Mouse (Mus musculus): ENCODE measurements around the gene Akap6.

- TF ChIP-seq ZC3H11A (IDR thresholded peaks at IDR 0.05; ENCODE audit: borderline replicate concordance, low read depth, low read length) (no peak), HCFC1 (IDR thresholded peaks at IDR 0.05; ENCODE audit: borderline replicate concordance, insufficient read depth, low read length) (no peak), MAFK (IDR thresholded peaks at IDR 0.05; ENCODE audit: insufficient read depth, low read depth, low read length) (no peak), ZNF384 (IDR thresholded peaks at IDR 0.05; ENCODE audit: low read depth, low read length) (no peak), CHD2 (IDR thresholded peaks at IDR 0.05; ENCODE audit: low read depth, low read length) (no peak)
These were observed 150.1 kb downstream of the Akap6 start for GRCm38 (mm10) chr12:52849297-52849696.
